Mouse (Mus musculus): Measurements from ENCODE around the gene Ccr7. TPM values are rescaled to one million over a fixed set of nuclear protein-coding genes. Genes with fewer than 3 reads are reported as not detected.

Ccr7 gene
- polyA plus RNA-seq, 1 experiment from 2014 or later: not detected

GRCm38 (mm10) chr11:99143123-99144082 lies 11.5 kb downstream of the Ccr7 start:
- H3K27me3 ChIP-seq: no peaks in the 10 kb centered on the region
- H3K4me3 ChIP-seq: no peak overlapping the region
- 80% methylated on average over 16 of the region's 16 CpGs for WGBS
- peaks cover 31% of the 10 kb centered on the region for H3K4me1 ChIP-seq (replicated peaks)
- H3K27ac ChIP-seq: no peak overlapping the region
- ATAC-seq (ENCODE audit: low FRiP score): no peak
- no peak overlapping the region for H3K4me2 ChIP-seq
- H3K9ac ChIP-seq: no peak overlapping the region
- H3K9me3 ChIP-seq: no peaks in the 10 kb centered on the region
- no peaks in the 10 kb centered on the region for H3K36me3 ChIP-seq

- Histone ChIP-seq H3K27me3 (no peaks in the 10 kb centered on the region), H3K36me3 (no peaks in the 10 kb centered on the region), H3K9ac (no peak overlapping the region), H3K4me2 (no peak overlapping the region), H3K9me3 (no peaks in the 10 kb centered on the region), H3K27ac (no peak overlapping the region), H3K4me1 (replicated peaks) (peaks cover 23% of the 10 kb centered on the region), H3K4me3 (no peak overlapping the region)
- WGBS: 48% methylated on average over 18 of the region's 18 CpGs
- no peak for ATAC-seq (ENCODE audit: low FRiP score)
Observed at GRCm38 (mm10) chr11:99142493-99143095, 12.3 kb downstream of the Ccr7 start.

GRCm38 (mm10) chr11:99142046-99142445 lies 12.8 kb downstream of the Ccr7 start:
- WGBS: 85% methylated on average over 6 of the region's 6 CpGs
- Histone ChIP-seq H3K9ac (no peak overlapping the region), H3K36me3 (no peaks in the 10 kb centered on the region), H3K27ac (no peak overlapping the region), H3K4me3 (no peak overlapping the region), H3K27me3 (no peaks in the 10 kb centered on the region), H3K4me2 (no peak overlapping the region), H3K4me1 (replicated peaks) (peaks cover 18% of the 10 kb centered on the region), H3K9me3 (no peaks in the 10 kb centered on the region)
- no peak for ATAC-seq (ENCODE audit: low FRiP score)

GRCm38 (mm10) chr11:99141600-99141999 lies 13.3 kb downstream of the Ccr7 start:
- peaks cover 15% of the 10 kb centered on the region for H3K4me1 ChIP-seq (replicated peaks)
- no peak overlapping the region for H3K27ac ChIP-seq
- H3K27me3 ChIP-seq: no peaks in the 10 kb centered on the region
- H3K4me2 ChIP-seq: no peak overlapping the region
- WGBS: 70% methylated on average over 7 of the region's 7 CpGs
- H3K9ac ChIP-seq: no peak overlapping the region
- ATAC-seq (ENCODE audit: low FRiP score): no peak
- no peaks in the 10 kb centered on the region for H3K9me3 ChIP-seq
- H3K36me3 ChIP-seq: no peaks in the 10 kb centered on the region
- H3K4me3 ChIP-seq: no peak overlapping the region

- H3K9ac ChIP-seq: no peak overlapping the region
- WGBS: 82% methylated on average over 9 of the region's 9 CpGs
- H3K9me3 ChIP-seq: no peaks in the 10 kb centered on the region
- H3K27ac ChIP-seq: no peak overlapping the region
- no peaks in the 10 kb centered on the region for H3K27me3 ChIP-seq
- H3K4me2 ChIP-seq: no peak overlapping the region
- no peaks in the 10 kb centered on the region for H3K36me3 ChIP-seq
- ATAC-seq (ENCODE audit: low FRiP score): no peak
- H3K4me3 ChIP-seq: no peak overlapping the region
- peaks cover 17% of the 10 kb centered on the region for H3K4me1 ChIP-seq (replicated peaks)
Observed at GRCm38 (mm10) chr11:99138976-99139375, 15.9 kb downstream of the Ccr7 start.

- H3K4me2 ChIP-seq: no peak overlapping the region
- no peak overlapping the region for H3K27ac ChIP-seq
- ATAC-seq (ENCODE audit: low FRiP score): no peak
- H3K4me3 ChIP-seq: no peak overlapping the region
- no peak overlapping the region for H3K9ac ChIP-seq
- H3K9me3 ChIP-seq: no peaks in the 10 kb centered on the region
- 88% methylated on average over 4 of the region's 4 CpGs for WGBS
- no peaks in the 10 kb centered on the region for H3K36me3 ChIP-seq
- peaks cover 11% of the 10 kb centered on the region for H3K4me1 ChIP-seq (replicated peaks)
- H3K27me3 ChIP-seq: no peaks in the 10 kb centered on the region
Observed at GRCm38 (mm10) chr11:99137385-99137784, 17.5 kb downstream of the Ccr7 start.

- Histone ChIP-seq H3K36me3 (no peaks in the 10 kb centered on the region), H3K27ac (no peak overlapping the region), H3K9me3 (no peaks in the 10 kb centered on the region), H3K4me2 (no peak overlapping the region), H3K9ac (no peak overlapping the region), H3K4me1 (replicated peaks) (peaks cover 13% of the 10 kb centered on the region), H3K27me3 (no peaks in the 10 kb centered on the region), H3K4me3 (no peak overlapping the region)
- no peak for ATAC-seq (ENCODE audit: low FRiP score)
- WGBS: 57% methylated on average over 4 of the region's 4 CpGs
Observed at GRCm38 (mm10) chr11:99136961-99137360, 17.9 kb downstream of the Ccr7 start.

- Histone ChIP-seq H3K9ac (no peak overlapping the region), H3K27me3 (no peaks in the 10 kb centered on the region), H3K9me3 (no peaks in the 10 kb centered on the region), H3K27ac (no peak overlapping the region), H3K36me3 (no peaks in the 10 kb centered on the region), H3K4me2 (no peak overlapping the region), H3K4me1 (replicated peaks) (peaks cover 19% of the 10 kb centered on the region), H3K4me3 (no peak overlapping the region)
- no peak for ATAC-seq (ENCODE audit: low FRiP score)
- WGBS: 53% methylated on average over 3 of the region's 3 CpGs
Observed at GRCm38 (mm10) chr11:99136361-99136760, 18.5 kb downstream of the Ccr7 start.

GRCm38 (mm10) chr11:99135047-99135440 lies 19.8 kb downstream of the Ccr7 start:
- Histone ChIP-seq H3K4me3 (no peak overlapping the region), H3K9ac (no peak overlapping the region), H3K27ac (no peak overlapping the region), H3K36me3 (no peaks in the 10 kb centered on the region), H3K4me2 (no peak overlapping the region), H3K4me1 (replicated peaks) (peaks cover 21% of the 10 kb centered on the region), H3K27me3 (no peaks in the 10 kb centered on the region), H3K9me3 (no peaks in the 10 kb centered on the region)
- no peak for ATAC-seq (ENCODE audit: low FRiP score)
- 78% methylated on average over 8 of the region's 8 CpGs for WGBS

- Histone ChIP-seq H3K9me3 (no peaks in the 10 kb centered on the region), H3K4me1 (replicated peaks) (peaks cover 24% of the 10 kb centered on the region), H3K27ac (no peak overlapping the region), H3K4me3 (no peak overlapping the region), H3K36me3 (no peaks in the 10 kb centered on the region), H3K9ac (no peak overlapping the region), H3K27me3 (no peaks in the 10 kb centered on the region), H3K4me2 (no peak overlapping the region)
- WGBS: 72% methylated on average over 15 of the region's 15 CpGs
- ATAC-seq (ENCODE audit: low FRiP score): no peak
Observed at GRCm38 (mm10) chr11:99134266-99135046, 20.4 kb downstream of the Ccr7 start.

- H3K4me1 ChIP-seq (replicated peaks): peaks cover 31% of the 10 kb centered on the region
- no peaks in the 10 kb centered on the region for H3K9me3 ChIP-seq
- H3K4me3 ChIP-seq: no peak overlapping the region
- H3K4me2 ChIP-seq: no peak overlapping the region
- no peaks in the 10 kb centered on the region for H3K27me3 ChIP-seq
- no peak for ATAC-seq (ENCODE audit: low FRiP score)
- no peaks in the 10 kb centered on the region for H3K36me3 ChIP-seq
- no peak overlapping the region for H3K27ac ChIP-seq
- 57% methylated on average over 5 of the region's 5 CpGs for WGBS
- no peak overlapping the region for H3K9ac ChIP-seq
Observed at GRCm38 (mm10) chr11:99133285-99133897, 21.5 kb downstream of the Ccr7 start.
